Mouse (Mus musculus) forebrain, embryonic 15.5 days (tissue): Measurements from ENCODE around the gene Klhl3. TPM values are rescaled to one million over a fixed set of nuclear protein-coding genes. Genes with fewer than 3 reads are reported as not detected.

Experiments used
- ATAC-seq: fragments of 200-750 bp; cut with Nextera tagmentation; replicated peaks from 2 replicates; pipeline ENCODE4 v1.8.0; 2017; ENCODE audit warnings: mild to moderate bottlenecking, moderate TSS enrichment, moderate library complexity
- H3K27ac ChIP-seq: fragments of 300-500 bp; sonication (generic); replicated peaks from 2 replicates; pipeline ENCODE4 v1.5.1; 2015; ENCODE audit warnings: mild to moderate bottlenecking, inconsistent platforms
- H3K27me3 ChIP-seq: fragments of 300-500 bp; sonication (generic); 2 replicates; pipeline ENCODE4 v1.6.1; 2015; ENCODE audit warnings: inconsistent platforms
- H3K36me3 ChIP-seq: fragments of 300-500 bp; sonication (generic); 2 replicates; pipeline ENCODE4 v1.6.1; 2015; ENCODE audit warnings: mild to moderate bottlenecking, inconsistent platforms
- H3K4me1 ChIP-seq: fragments of 300-500 bp; sonication (generic); 2 replicates; pipeline ENCODE4 v1.6.1; 2015; ENCODE audit warnings: inconsistent platforms
- H3K4me2 ChIP-seq: fragments of 300-500 bp; sonication (generic); replicated peaks from 2 replicates; pipeline ENCODE4 v1.6.1; 2015; ENCODE audit warnings: mild to moderate bottlenecking, inconsistent platforms
- H3K4me3 ChIP-seq: fragments of 300-500 bp; sonication (generic); 2 replicates; pipeline ENCODE4 v1.5.1; 2015; ENCODE audit warnings: mild to moderate bottlenecking, inconsistent platforms
- H3K9ac ChIP-seq: fragments of 300-500 bp; sonication (generic); replicated peaks from 2 replicates; pipeline ENCODE4 v1.6.1; 2015; ENCODE audit warnings: mild to moderate bottlenecking, inconsistent platforms
- H3K9me3 ChIP-seq: fragments of 300-500 bp; sonication (generic); 2 replicates; pipeline ENCODE4 v1.6.1; 2016; ENCODE audit warnings: inconsistent platforms
- WGBS: fragments of 180-500 bp; shearing (Covaris S2); methylation state at CpG from one replicate; pipeline ENCODE4 v1.1.7; 2015; ENCODE audit warnings: mixed read lengths; 5-methylcytosine and 5-hydroxymethylcytosine counted together
- polyA plus RNA-seq: library from polyadenylated mRNA; unstranded; fragments of >200 nt; fragmentation: Nextera tagmentation; extraction: Ambion mirVana; gene quantifications from 2 replicates; pipeline ENCODE4 v1.2.1, GENCODE M21; 2015

Klhl3 gene
- polyA plus RNA-seq, 1 experiment from 2014 or later = 9.0 TPM

DNA sequence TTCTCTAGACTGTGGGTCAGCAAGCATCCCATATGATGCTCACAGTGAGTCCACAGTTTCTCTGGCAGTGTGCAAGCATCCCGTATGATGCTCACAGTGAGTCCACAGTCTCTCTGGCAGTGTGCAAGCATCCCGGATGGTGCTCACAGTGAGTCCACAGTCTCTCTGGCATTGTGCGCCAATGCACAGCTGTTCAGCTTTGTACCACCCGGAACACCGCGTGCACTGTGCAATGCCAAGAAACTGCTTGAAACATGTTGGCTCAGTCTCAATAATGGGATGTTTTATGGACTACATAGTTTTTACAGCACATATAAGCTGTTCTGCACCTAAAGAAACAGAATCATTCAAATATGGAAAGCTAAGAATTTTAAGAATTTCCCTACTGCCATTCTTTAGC is 38.9 kb downstream of the Klhl3 start:
- H3K4me3 ChIP-seq = no peak overlapping the region
- H3K27ac ChIP-seq = no peak overlapping the region; the same call in 1 of the 2 replicates
- 71% methylated on average over 6 of the region's 6 CpGs for WGBS
- H3K9ac ChIP-seq = no peak overlapping the region
- H3K4me2 ChIP-seq = no peak overlapping the region
- H3K4me1 ChIP-seq = peaks cover 10% of the 10 kb centered on the region; the same call in 1 of the 2 replicates
- H3K36me3 ChIP-seq = no peaks in the 10 kb centered on the region
- no peaks in the 10 kb centered on the region for H3K27me3 ChIP-seq
- ATAC-seq = 0 out of 2 replicates have a peak, but pooled peaks have one; percentile 66
- no peaks in the 10 kb centered on the region for H3K9me3 ChIP-seq

DNA sequence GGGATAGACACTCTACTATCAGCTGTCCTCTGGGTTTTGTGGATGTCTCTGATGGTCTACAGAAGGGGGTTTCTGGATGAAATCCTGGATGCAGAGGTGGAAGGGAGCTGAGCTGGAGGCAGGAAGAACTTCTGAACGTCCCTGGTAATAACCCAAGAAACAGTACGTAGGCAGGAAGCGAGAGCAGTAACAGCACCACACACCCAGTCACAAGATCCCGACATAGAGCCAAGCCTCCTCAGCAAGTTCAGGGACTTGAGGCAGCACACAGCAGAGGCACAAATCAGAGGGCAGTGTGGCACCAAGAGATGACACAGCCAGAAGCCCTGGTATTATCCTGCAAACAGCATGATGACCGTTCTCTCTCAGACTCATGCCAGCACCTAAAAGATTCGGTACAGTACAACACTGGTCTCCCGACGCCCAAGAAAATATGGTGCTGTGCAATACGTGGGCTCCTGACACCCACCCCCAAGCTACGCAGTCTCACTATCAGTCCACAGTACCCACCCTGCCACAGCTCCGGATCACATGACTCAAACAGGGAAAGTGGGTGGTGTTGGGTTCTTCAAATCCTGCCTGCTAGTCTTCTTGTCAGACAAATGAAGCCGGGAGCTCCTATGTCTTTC is 40.0 kb downstream of the Klhl3 start:
- no peak for ATAC-seq
- no peak overlapping the region for H3K9ac ChIP-seq
- H3K4me1 ChIP-seq = peaks cover 13% of the 10 kb centered on the region
- no peak overlapping the region for H3K4me3 ChIP-seq
- H3K36me3 ChIP-seq = no peaks in the 10 kb centered on the region
- WGBS = 86% methylated on average over 12 of the region's 12 CpGs
- H3K9me3 ChIP-seq = no peaks in the 10 kb centered on the region
- no peaks in the 10 kb centered on the region for H3K27me3 ChIP-seq
- H3K27ac ChIP-seq = no peak overlapping the region
- no peak overlapping the region for H3K4me2 ChIP-seq

DNA sequence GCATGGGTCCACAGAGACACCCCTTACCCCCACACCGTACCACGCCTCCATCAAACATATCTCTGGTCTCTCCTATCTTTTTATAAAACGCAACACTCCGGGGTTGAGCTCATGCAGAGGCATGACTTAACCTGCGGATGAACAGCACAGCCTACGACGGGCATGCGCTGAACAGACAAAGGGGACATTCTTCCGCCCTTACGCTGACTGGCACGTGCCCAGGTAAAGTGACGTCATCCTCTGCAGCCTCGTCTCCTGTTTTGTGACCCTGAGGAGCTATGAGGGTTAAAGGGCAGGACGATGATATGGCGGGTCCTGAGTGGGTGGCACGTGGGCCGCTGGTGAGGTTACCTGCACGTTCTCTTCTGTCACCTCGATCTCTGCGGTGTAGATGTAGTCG is 42.2 kb downstream of the Klhl3 start:
- H3K9ac ChIP-seq = no peak overlapping the region

DNA sequence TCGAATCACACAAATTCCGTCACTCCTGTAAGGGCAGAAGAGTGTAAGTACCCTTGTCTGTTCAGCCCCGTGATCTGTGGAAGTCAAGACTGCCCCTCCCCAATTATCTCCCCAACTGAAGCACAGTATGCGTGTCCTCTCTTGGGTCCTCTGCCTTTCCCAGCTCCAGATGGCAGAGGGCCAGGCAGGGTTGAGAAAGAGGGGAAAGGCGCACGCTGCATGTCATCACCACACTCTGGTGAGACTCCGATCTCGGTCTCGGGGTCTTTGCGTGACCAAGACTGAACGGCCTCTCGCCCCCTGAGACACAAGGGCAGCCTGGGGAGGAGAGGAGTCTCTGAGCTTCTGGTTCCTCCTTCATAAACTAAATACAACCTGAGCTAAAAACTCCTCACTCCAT is 42.9 kb downstream of the Klhl3 start:
- Histone ChIP-seq H3K9ac (no peak overlapping the region), H3K36me3 (no peaks in the 10 kb centered on the region), H3K9me3 (no peaks in the 10 kb centered on the region), H3K27ac (no peak overlapping the region), H3K4me2 (no peak overlapping the region), H3K4me1 (peaks cover 16% of the 10 kb centered on the region), H3K27me3 (no peaks in the 10 kb centered on the region), H3K4me3 (no peak overlapping the region)
- no peak for ATAC-seq
- WGBS = 89% methylated on average over 12 of the region's 12 CpGs

More for the DNA sequence above, 42.2 kb downstream of the Klhl3 start:
- H3K27ac ChIP-seq = no peak overlapping the region
- no peaks in the 10 kb centered on the region for H3K9me3 ChIP-seq
- no peak for ATAC-seq
- no peak overlapping the region for H3K4me3 ChIP-seq
- H3K4me2 ChIP-seq = no peak overlapping the region
- no peaks in the 10 kb centered on the region for H3K36me3 ChIP-seq
- 80% methylated on average over 21 of the region's 21 CpGs for WGBS
- H3K27me3 ChIP-seq = no peaks in the 10 kb centered on the region
- peaks cover 16% of the 10 kb centered on the region for H3K4me1 ChIP-seq

DNA sequence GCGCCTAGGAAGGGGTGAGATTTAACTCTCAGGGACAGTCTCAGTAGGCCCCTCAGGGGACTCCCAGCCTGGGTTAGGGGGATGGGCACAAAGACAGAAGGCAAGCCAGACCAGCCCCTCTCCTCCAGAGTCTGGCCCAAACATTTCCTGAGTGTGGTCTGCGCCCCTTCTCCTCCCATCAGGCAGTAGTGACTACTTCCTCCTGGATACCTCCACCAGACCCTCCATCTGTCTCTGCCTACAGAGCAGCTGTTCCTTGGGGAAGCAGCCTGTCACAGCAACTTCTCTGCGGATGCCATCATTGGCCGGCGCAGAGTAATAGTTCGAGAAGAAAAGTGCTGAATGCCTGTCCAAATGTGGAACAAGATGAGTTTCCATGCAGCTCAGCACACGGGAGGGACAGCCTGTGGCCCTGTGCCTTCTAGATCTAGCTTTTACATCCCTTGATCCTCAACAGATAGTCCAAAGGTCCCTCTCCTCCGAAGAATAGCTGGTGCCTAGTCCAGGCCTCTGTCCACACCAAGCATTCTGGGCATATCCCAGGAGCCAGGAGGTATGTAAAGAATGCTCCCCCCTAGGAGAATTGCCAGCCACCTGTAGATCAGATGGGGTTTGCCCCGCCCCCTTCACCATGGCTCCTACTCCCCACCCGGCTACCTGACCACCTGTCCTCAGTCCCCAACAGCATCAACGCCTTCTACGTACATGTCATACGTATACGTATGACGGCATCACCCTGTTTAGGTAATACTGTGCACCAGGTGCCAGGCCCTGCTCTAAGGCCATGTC is 44.8 kb downstream of the Klhl3 start:
- no peak overlapping the region for H3K27ac ChIP-seq
- no peaks in the 10 kb centered on the region for H3K9me3 ChIP-seq
- H3K4me2 ChIP-seq = no peak overlapping the region
- H3K27me3 ChIP-seq = no peaks in the 10 kb centered on the region
- no peak overlapping the region for H3K9ac ChIP-seq
- H3K4me3 ChIP-seq = no peak overlapping the region
- no peaks in the 10 kb centered on the region for H3K36me3 ChIP-seq
- 82% methylated on average over 15 of the region's 15 CpGs for WGBS
- no peak; the same call in 1 of the 2 replicates for ATAC-seq
- H3K4me1 ChIP-seq = peaks cover 6% of the 10 kb centered on the region

DNA sequence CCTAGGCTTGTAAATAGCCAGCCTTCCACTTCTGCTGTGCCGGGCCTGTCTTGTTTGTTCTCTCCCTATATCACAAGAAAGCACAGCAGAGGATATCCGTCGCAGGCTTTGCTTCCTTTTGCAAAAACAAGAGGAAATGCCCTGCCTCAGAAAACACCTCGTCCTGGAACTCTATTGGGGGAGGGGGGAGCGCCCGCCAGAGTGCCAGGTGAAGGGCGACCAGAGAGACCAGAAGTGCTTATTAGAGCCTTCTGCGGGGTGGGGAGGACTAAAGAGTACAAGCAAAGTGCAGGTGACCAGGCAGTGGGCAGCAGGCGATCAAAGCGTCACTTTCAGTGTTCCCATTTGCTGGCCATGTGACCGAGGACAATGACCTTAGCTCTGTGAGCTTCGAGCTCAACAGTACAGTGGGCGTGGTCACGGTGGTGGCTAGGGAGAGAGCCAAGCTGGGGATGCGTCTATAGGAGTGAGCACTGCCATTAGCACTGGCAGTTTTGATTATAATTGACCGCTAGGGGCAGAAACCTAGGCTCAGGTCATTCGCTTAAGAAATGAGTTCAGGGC is 45.8 kb downstream of the Klhl3 start:
- Histone ChIP-seq H3K4me3 (no peak overlapping the region), H3K27ac (0 out of 2 replicates have a peak overlapping the region, but pooled peaks have one; percentile 21), H3K27me3 (no peaks in the 10 kb centered on the region), H3K4me1 (peaks cover 6% of the 10 kb centered on the region), H3K9me3 (no peaks in the 10 kb centered on the region), H3K36me3 (no peaks in the 10 kb centered on the region), H3K9ac (no peak overlapping the region), H3K4me2 (no peak overlapping the region)
- WGBS = 24% methylated on average over 17 of the region's 17 CpGs
- ATAC-seq = no peak

DNA sequence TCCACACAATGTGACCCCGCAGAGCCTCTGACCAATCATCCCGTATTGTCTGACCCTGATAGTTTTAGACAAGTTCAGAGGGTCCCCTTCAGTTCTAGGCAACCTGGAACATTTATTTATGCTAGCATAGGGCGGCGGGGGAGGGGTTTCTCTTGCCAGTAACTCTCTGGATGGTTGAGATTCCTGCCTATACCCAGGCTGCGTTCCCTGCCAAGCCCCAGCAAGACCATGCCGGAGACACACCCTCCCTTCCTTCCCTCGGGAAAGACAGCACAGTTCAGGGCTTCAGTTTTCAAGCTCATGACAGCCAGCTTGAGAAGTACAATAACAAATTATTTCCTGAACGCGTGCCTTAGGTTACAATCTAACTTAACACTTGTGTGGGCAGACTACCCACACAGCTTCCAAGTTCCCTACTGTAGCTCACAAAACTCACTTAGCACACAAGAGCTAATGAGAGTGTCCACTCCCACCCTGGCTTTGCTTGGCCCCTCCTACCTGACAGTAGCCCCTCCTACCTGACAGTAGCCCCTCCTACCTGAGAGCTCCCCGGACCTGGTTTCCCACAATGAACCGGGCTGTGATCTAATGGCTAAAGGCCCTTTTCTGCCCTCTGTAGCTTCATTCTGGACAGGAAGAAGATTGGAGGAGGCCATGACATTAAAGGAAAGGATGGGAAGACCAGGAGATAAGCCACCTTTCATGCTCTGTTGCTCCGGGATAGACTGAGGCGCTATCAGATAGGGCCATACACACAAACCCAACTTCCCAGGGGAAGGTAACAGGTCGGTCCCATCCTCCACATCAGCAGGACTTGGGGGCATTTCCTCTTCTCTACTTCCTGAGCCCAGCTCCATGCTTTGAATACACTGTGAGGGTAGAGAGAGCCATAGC is 46.6 kb downstream of the Klhl3 start:
- no peak overlapping the region for H3K4me3 ChIP-seq
- H3K27me3 ChIP-seq = no peaks in the 10 kb centered on the region
- 82% methylated on average over 14 of the region's 14 CpGs for whole genome bisulfite sequencing

DNA sequence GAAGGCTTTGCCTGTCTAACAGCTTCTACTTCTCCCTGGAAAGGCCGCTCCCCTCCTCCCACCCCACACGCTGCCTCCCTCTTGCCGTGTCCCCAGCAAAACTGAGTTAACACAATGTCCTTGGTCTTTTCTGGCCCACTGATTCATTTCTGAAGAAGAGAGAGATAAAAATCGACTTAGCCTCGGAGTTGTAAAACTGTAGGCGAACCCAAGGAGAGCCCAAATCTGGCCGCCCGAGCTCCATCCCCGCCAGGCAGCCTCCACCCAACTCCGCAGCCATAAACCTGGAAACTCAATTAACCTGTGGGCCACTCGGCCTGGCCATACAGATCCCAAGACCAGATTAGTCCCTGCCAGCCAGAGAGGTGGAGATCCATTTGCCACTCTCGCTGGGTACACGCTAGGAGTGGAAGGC is 47.3 kb downstream of the Klhl3 start:
- ATAC-seq = no peak
- no peaks in the 10 kb centered on the region for H3K27me3 ChIP-seq
- H3K27ac ChIP-seq = no peak overlapping the region
- no peak overlapping the region for H3K9ac ChIP-seq
- no peak overlapping the region for H3K4me3 ChIP-seq
- no peaks in the 10 kb centered on the region for H3K36me3 ChIP-seq
- no peak overlapping the region for H3K4me2 ChIP-seq
- WGBS = 88% methylated on average over 13 of the region's 13 CpGs
- no peaks in the 10 kb centered on the region for H3K9me3 ChIP-seq
- peaks cover 6% of the 10 kb centered on the region for H3K4me1 ChIP-seq

More for the DNA sequence above, 46.6 kb downstream of the Klhl3 start:
- H3K36me3 ChIP-seq = no peaks in the 10 kb centered on the region
- H3K9me3 ChIP-seq = no peaks in the 10 kb centered on the region
- H3K9ac ChIP-seq = no peak overlapping the region
- ATAC-seq = no peak
- no peak overlapping the region for H3K4me2 ChIP-seq
- 0 out of 2 replicates have a peak overlapping the region, but pooled peaks have one; percentile 21 for H3K27ac ChIP-seq
- H3K4me1 ChIP-seq = peaks cover 6% of the 10 kb centered on the region

DNA sequence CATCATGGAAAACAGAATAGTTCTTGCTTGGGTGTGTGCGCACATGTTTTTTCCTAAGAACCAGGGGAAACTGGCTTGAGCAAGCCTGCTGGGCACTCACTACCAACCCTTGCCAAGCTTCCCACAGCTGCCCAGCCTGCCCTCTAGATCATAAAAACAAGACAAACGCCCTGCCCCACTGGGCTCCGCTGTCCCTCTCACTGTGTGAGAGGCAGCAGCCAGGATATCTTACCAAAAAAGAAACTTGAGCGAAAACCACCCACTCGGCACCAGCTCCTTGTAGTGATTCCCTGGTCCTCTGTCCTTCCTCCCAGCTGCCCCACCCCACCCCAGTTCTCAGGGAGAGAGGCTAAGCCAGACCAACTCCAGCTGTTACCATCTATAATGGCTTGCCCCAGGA is 48.1 kb downstream of the Klhl3 start:
- no peak for ATAC-seq
- Histone ChIP-seq H3K9me3 (no peaks in the 10 kb centered on the region), H3K4me3 (no peak overlapping the region), H3K36me3 (no peaks in the 10 kb centered on the region), H3K9ac (no peak overlapping the region), H3K4me2 (no peak overlapping the region), H3K27me3 (no peaks in the 10 kb centered on the region), H3K4me1 (peaks cover 6% of the 10 kb centered on the region), H3K27ac (no peak overlapping the region)
- WGBS = 78% methylated on average over 5 of the region's 5 CpGs

DNA sequence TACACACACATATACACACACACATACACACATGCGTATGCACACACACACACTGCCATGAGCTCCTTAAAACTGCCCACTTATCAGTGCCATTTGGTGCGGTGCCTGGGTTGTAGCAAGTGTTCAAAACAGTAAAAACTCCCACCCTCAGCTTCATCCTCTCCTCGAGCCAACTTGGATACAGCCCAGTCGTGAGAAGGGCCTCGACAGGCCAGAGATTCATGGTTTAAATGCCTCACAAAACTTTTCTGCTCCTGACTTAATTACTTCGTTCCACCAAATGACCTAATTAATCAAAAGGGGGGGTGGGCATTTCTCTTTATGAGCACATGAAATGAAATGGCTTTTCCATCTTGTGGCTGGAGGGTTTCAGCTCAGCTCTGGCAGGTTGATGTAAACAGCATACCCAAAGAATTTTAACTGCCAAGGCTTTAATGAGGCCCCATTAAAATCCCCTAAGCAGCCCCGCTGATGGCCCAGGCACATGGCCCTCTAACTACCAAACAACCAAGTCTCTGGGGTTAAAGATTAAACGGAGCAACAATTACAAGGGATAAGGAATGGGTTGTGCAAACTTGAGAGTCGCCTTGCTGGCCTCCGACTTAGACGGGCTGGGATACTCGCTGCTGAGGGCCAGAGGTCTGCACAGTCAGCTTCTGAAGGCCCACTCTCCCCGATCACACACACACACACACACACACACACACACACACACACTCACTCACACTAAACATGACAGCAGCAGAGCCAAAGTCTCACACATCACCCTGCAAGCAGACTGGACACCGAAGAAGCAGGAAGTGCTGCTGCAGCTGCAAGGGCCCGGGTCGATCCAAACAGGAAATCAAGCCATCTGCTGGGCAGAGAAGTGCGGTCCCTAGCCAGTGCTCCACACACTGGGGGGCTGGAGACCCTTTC is 55.2 kb downstream of the Klhl3 start:
- H3K4me3 ChIP-seq = no peak overlapping the region
- peak; percentile 78 for ATAC-seq
- peaks cover 12% of the 10 kb centered on the region for H3K4me1 ChIP-seq
- WGBS = 18% methylated on average over 17 of the region's 17 CpGs
- no peaks in the 10 kb centered on the region for H3K36me3 ChIP-seq
- 0 out of 2 replicates have a peak overlapping the region, but pooled peaks have one; percentile 35 for H3K27ac ChIP-seq
- H3K4me2 ChIP-seq = no peak overlapping the region
- H3K27me3 ChIP-seq = no peaks in the 10 kb centered on the region
- no peaks in the 10 kb centered on the region for H3K9me3 ChIP-seq
- H3K9ac ChIP-seq = no peak overlapping the region

DNA sequence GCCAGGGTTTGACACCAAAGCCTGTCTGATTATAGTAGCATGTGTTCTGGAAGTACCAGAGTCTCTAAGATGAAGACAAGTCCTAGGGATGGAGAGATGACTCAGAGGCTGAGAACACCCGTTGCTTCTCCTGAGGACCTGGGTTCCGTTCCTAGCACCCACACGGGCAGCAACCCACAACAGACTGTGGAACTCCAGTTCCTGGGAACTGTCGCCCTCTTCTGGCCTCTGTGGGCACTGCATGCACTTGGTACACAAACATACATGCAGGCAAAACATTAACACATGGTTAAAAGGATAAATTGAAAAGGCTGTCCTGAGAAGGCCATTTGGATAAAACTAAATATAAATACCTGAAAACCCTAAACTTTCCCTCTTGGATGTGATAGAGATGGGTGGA is 56.8 kb downstream of the Klhl3 start:
- 81% methylated on average over 4 of the region's 4 CpGs for WGBS
- no peak overlapping the region for H3K9ac ChIP-seq
- no peak overlapping the region for H3K4me3 ChIP-seq
- no peaks in the 10 kb centered on the region for H3K27me3 ChIP-seq
- H3K27ac ChIP-seq = no peak overlapping the region
- H3K9me3 ChIP-seq = no peaks in the 10 kb centered on the region
- H3K4me2 ChIP-seq = no peak overlapping the region
- no peaks in the 10 kb centered on the region for H3K36me3 ChIP-seq
- peaks cover 12% of the 10 kb centered on the region for H3K4me1 ChIP-seq
- no peak for ATAC-seq
